Mouse (Mus musculus) thymus, adult 2 months (tissue): Measurements from ENCODE around the gene Fbxo30. TPM values are rescaled to one million over a fixed set of nuclear protein-coding genes. Genes with fewer than 3 reads are reported as not detected.

Experiments
- DNase-seq: peaks from one replicate; pipeline ENCODE4 v3.0.0; 2021
- H3K27ac ChIP-seq: fragments of 200-500 bp; 2 replicates; pipeline ENCODE4 v1.5.1; 2012; ENCODE audit warnings: low read length, control low read depth; ENCODE audit not compliant: control insufficient read depth, insufficient read depth
- H3K27me3 ChIP-seq: fragments of 200-500 bp; 2 replicates; pipeline ENCODE4 v1.6.1; 2012; ENCODE audit warnings: mild to moderate bottlenecking, low read length, moderate library complexity, mixed read lengths; ENCODE audit not compliant: control insufficient read depth, insufficient read depth
- H3K36me3 ChIP-seq: fragments of 200-500 bp; 2 replicates; pipeline ENCODE4 v1.6.1; 2012; ENCODE audit warnings: mild to moderate bottlenecking, low read length, moderate library complexity; ENCODE audit not compliant: control insufficient read depth, insufficient read depth
- H3K4me1 ChIP-seq: fragments of 200-500 bp; replicated peaks from 2 replicates; pipeline ENCODE4 v1.6.1; 2012; ENCODE audit warnings: low read length; ENCODE audit not compliant: control insufficient read depth, insufficient read depth
- H3K4me3 ChIP-seq: fragments of 200-500 bp; 2 replicates; pipeline ENCODE4 v1.5.1; 2012; ENCODE audit warnings: mild to moderate bottlenecking, low read length, control low read depth, moderate library complexity; ENCODE audit not compliant: control insufficient read depth, insufficient read depth
- CTCF ChIP-seq: fragments of 200-500 bp; IDR thresholded peaks from 2 replicates; pipeline ENCODE4 v1.5.1; 2012; ENCODE audit warnings: mild to moderate bottlenecking, control low read depth, low read length, moderate library complexity, borderline replicate concordance; ENCODE audit not compliant: control insufficient read depth, poor library complexity, insufficient read depth; ENCODE audit errors: extremely low read depth
- POLR2A ChIP-seq: fragments of 200-500 bp; IDR thresholded peaks from 2 replicates; pipeline ENCODE4 v1.6.1; 2012; ENCODE audit warnings: mild to moderate bottlenecking, low read length, control low read depth, moderate library complexity; ENCODE audit not compliant: control insufficient read depth, poor library complexity, insufficient read depth; ENCODE audit errors: extremely low read depth
- WGBS: fragments of 180-500 bp; shearing (Covaris S2); methylation state at CpG from one replicate; pipeline ENCODE4 v1.1.7; 2018; 5-methylcytosine and 5-hydroxymethylcytosine counted together
- polyA plus RNA-seq: library from polyadenylated mRNA; depleted of rRNA; stranded (reverse); fragments of >200 nt; gene quantifications from 2 replicates; pipeline ENCODE4 v1.2.3, GENCODE M21; 2012; rRNA removed

Gene Fbxo30
- polyA plus RNA-seq, 1 experiment = 1.3 TPM

DNA sequence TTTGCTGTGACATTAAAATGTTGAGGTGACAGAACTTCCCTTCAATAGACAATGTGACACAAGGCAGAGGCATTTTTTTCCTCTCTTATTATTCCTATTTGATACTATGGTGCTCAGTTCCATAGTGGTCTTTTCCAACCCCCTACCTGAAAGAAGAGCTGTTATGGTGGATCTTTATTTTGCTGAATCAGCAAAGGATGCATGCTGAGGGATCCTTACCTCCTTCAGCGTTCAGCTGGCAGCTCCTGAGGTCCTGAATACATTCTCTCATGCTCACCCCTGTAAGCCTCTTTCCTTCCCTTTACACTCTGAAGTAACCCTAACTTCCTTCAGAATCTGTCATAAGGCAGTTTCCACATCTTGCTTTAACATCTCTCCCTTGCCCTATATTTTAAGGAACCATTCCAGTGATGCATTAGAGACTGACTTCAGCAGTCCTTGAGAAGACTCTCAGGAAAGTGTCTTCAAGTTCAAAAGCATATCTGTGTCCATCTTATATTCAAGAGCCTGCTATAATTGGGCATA lies 38.4 kb downstream of the Fbxo30 start:
- H3K4me3 ChIP-seq = no peak overlapping the region
- no peaks in the 10 kb centered on the region for H3K36me3 ChIP-seq
- DNase-seq = no peak
- H3K27me3 ChIP-seq = no peaks in the 10 kb centered on the region
- 77% methylated on average over 1 of the region's 1 CpGs for WGBS
- H3K4me1 ChIP-seq = no peaks in the 10 kb centered on the region
- H3K27ac ChIP-seq = no peak overlapping the region
- TF ChIP-seq POLR2A = no peak
- TF ChIP-seq CTCF = no peak

GRCm38 (mm10) chr10:11322316-11322715 lies 41.2 kb downstream of the Fbxo30 start:
- H3K36me3 ChIP-seq = no peaks in the 10 kb centered on the region
- no peak for TF ChIP-seq POLR2A
- TF ChIP-seq CTCF = no peak
- H3K27ac ChIP-seq = no peak overlapping the region
- 97% methylated on average over 7 of the region's 7 CpGs for WGBS
- no peaks in the 10 kb centered on the region for H3K4me1 ChIP-seq
- no peaks in the 10 kb centered on the region for H3K27me3 ChIP-seq
- no peak for DNase-seq
- H3K4me3 ChIP-seq = no peak overlapping the region

GRCm38 (mm10) chr10:11323202-11323898 lies 42.2 kb downstream of the Fbxo30 start:
- Histone ChIP-seq H3K27me3 (no peaks in the 10 kb centered on the region), H3K27ac (no peak overlapping the region), H3K36me3 (no peaks in the 10 kb centered on the region), H3K4me3 (no peak overlapping the region), H3K4me1 (no peaks in the 10 kb centered on the region)
- no peak for DNase-seq
- WGBS = 70% methylated on average over 4 of the region's 4 CpGs
- TF ChIP-seq CTCF (no peak), POLR2A (no peak)

DNA sequence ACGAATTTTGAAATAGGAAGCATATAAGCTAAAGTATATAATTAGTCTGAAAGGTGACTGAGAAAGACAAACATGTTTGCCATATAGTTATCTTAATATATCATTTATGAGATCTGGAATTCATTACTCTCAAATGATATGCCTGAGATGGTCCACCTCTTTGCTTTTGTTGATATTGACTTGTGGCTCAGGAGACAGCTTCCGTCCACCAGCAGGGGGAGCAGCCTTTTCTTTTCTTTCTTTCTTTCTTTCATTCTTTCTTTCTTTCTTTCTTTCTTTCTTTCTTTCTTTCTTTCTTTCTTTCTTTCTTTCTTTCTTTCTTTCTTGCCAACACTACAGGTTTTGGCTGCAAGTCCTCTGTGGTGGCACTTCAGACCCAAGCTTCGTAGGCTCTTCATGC lies 45.4 kb downstream of the Fbxo30 start:
- no peak for DNase-seq
- H3K4me1 ChIP-seq = no peaks in the 10 kb centered on the region
- TF ChIP-seq POLR2A (no peak), CTCF (no peak)
- no peak overlapping the region for H3K27ac ChIP-seq
- no peak overlapping the region for H3K4me3 ChIP-seq
- no peaks in the 10 kb centered on the region for H3K36me3 ChIP-seq
- no peaks in the 10 kb centered on the region for H3K27me3 ChIP-seq
- 94% methylated on average over 3 of the region's 3 CpGs for WGBS

GRCm38 (mm10) chr10:11343205-11344141 lies 62.3 kb downstream of the Fbxo30 start, which contains the start of gene Epm2a:
TSS of gene Epm2a (plus strand) at chr10:11343404.
- peaks cover 4% of the 10 kb centered on the region for H3K27me3 ChIP-seq
- H3K4me3 ChIP-seq = peak within 1 kb of the TSS; percentile 55
- peak within 1 kb of the TSS; percentile 15; the same call in 1 of the 2 replicates for H3K27ac ChIP-seq
- no peaks in the 10 kb centered on the region for H3K36me3 ChIP-seq
- peak; percentile 56 for DNase-seq
- H3K4me1 ChIP-seq = peaks cover 6% of the 10 kb centered on the region; the same call in 1 of the 2 replicates
- under 1% methylated on average over 104 of the region's 106 CpGs for WGBS
- TF ChIP-seq CTCF (0 out of 2 replicates have a peak, but pooled peaks have one; percentile 40), POLR2A (no peak)

GRCm38 (mm10) chr10:11344536-11345468 lies 63.7 kb downstream of the Fbxo30 start:
- WGBS = 89% methylated on average over 18 of the region's 18 CpGs
- Histone ChIP-seq H3K36me3 (no peaks in the 10 kb centered on the region), H3K27me3 (peaks cover 4% of the 10 kb centered on the region), H3K4me1 (peaks cover 6% of the 10 kb centered on the region; the same call in 1 of the 2 replicates), H3K27ac (no peak overlapping the region), H3K4me3 (no peak overlapping the region)
- TF ChIP-seq CTCF (no peak), POLR2A (no peak)
- no peak for DNase-seq

Other genes starting within 250 kb of the Fbxo30 start
- 0.60 and 1.2 TPM in 2 replicates for gene Grm1, start 199.0 kb upstream of the Fbxo30 start, polyA plus RNA-seq
- 5.6 and 5.7 TPM in 2 replicates for gene Shprh, start 131.9 kb upstream of the Fbxo30 start, polyA plus RNA-seq
- 2.7 and 3.7 TPM in 2 replicates for gene Epm2a, start 62.1 kb downstream of the Fbxo30 start, polyA plus RNA-seq